Mouse (Mus musculus) lung, postnatal 0 days (tissue): ENCODE measurements around the gene Ndel1. TPM values are rescaled to one million over a fixed set of nuclear protein-coding genes. Genes with fewer than 3 reads are reported as not detected.

Experiments used
- ATAC-seq: fragments of 200-750 bp; cut with Nextera tagmentation; 2 replicates; pipeline ENCODE4 v1.8.0; 2017; ENCODE audit warnings: moderate library complexity
- DNase-seq: peaks from one replicate; pipeline ENCODE4 v3.0.0-alpha.2; 2016; ENCODE audit warnings: low spot score
- H3K27ac ChIP-seq: fragments of 300-500 bp; sonication (generic); 2 replicates; pipeline ENCODE4 v1.5.1; 2014; ENCODE audit warnings: antibody characterized with exemption, mild to moderate bottlenecking, low read length, mixed read lengths
- H3K27me3 ChIP-seq: fragments of 300-500 bp; sonication (generic); replicated peaks from 2 replicates; pipeline ENCODE4 v1.6.1; 2014; ENCODE audit warnings: low read length, mixed read lengths; ENCODE audit not compliant: insufficient read depth
- H3K36me3 ChIP-seq: fragments of 300-500 bp; sonication (generic); 2 replicates; pipeline ENCODE4 v1.6.1; 2014; ENCODE audit warnings: low read length, mixed read lengths; ENCODE audit not compliant: insufficient read depth
- H3K4me1 ChIP-seq: fragments of 300-500 bp; sonication (generic); 2 replicates; pipeline ENCODE4 v1.6.1; 2014; ENCODE audit warnings: antibody characterized with exemption, low read depth, low read length, mixed read lengths; ENCODE audit not compliant: insufficient read depth
- H3K4me2 ChIP-seq: fragments of 300-500 bp; sonication (generic); replicated peaks from 2 replicates; pipeline ENCODE4 v1.6.1; 2014; ENCODE audit warnings: low read depth, mild to moderate bottlenecking, low read length, moderate library complexity, mixed read lengths
- H3K4me3 ChIP-seq: fragments of 300-500 bp; sonication (generic); 2 replicates; pipeline ENCODE4 v1.5.1; 2014; ENCODE audit warnings: low read depth, low read length
- H3K9ac ChIP-seq: fragments of 300-500 bp; sonication (generic); replicated peaks from 2 replicates; pipeline ENCODE4 v1.6.1; 2014; ENCODE audit warnings: low read depth, mild to moderate bottlenecking
- H3K9me3 ChIP-seq: fragments of 300-500 bp; sonication (generic); 2 replicates; pipeline ENCODE4 v1.6.1; 2016; ENCODE audit warnings: low read length, mixed read lengths
- CTCF ChIP-seq: IDR thresholded peaks from 2 replicates; pipeline ENCODE4 v1.5.1; 2016; ENCODE audit warnings: antibody characterized with exemption, mild to moderate bottlenecking
- EP300 ChIP-seq: IDR thresholded peaks from 2 replicates; pipeline ENCODE4 v1.6.1; 2016; ENCODE audit warnings: antibody characterized with exemption, mild to moderate bottlenecking, control low read depth
- WGBS: fragments of 180-500 bp; shearing (Covaris S2); extraction: QIAGEN DNeasy Blood & Tissue Kit; methylation state at CpG from one replicate; pipeline ENCODE4 v1.1.7; 2014; 5-methylcytosine and 5-hydroxymethylcytosine counted together
- polyA plus RNA-seq: library from polyadenylated mRNA; unstranded; fragments of >200 nt; fragmentation: Nextera tagmentation; extraction: Ambion mirVana; gene quantifications from 2 replicates; pipeline ENCODE4 v1.2.1, GENCODE M21; 2015

Gene Ndel1
- polyA plus RNA-seq, 1 experiment from 2014 or later = 79.1 TPM

DNA sequence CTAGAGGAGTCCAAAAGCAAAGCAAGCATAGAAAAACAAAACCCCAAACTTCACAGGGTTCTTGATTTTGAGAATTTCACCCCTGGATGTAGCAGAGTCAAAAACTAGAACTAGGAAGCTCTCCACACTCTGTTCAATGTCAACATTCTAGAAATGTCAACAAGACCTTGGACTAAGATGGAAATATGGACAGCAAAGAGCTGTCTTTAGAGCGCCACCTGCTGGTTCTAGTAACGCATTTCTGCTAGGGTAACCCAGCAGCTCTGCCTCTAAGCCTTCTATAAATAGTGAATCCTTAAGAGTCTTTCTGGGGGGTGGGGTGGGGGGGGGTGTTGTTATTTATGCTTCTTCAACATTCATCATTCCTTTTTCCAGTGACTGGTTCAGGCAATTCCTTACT is 3.2 kb upstream of the Ndel1 start:
- Histone ChIP-seq H3K36me3 (no peaks in the 10 kb centered on the region), H3K27ac (no peak overlapping the region), H3K9me3 (no peaks in the 10 kb centered on the region), H3K27me3 (no peaks in the 10 kb centered on the region), H3K4me1 (peaks cover 9% of the 10 kb centered on the region; the same call in 1 of the 2 replicates), H3K4me3 (no peak overlapping the region), H3K4me2 (no peak overlapping the region), H3K9ac (no peak overlapping the region)
- ATAC-seq (peak; percentile 46), DNase-seq (peak; percentile 92)
- TF ChIP-seq EP300 (no peak), CTCF (peak; percentile 89)
- WGBS = 0% methylated on average over 2 of the region's 2 CpGs

- DNase-seq = no peak
- Histone ChIP-seq H3K27ac (peak overlapping the region; percentile 89), H3K36me3 (no peaks in the 10 kb centered on the region), H3K9ac (no peak overlapping the region), H3K4me2 (0 out of 2 replicates have a peak overlapping the region, but pooled peaks have one; percentile 5), H3K9me3 (no peaks in the 10 kb centered on the region), H3K4me3 (no peak overlapping the region), H3K4me1 (peaks cover 9% of the 10 kb centered on the region; the same call in 1 of the 2 replicates), H3K27me3 (no peaks in the 10 kb centered on the region)
- WGBS = 80% methylated on average over 9 of the region's 9 CpGs
- no peak for ATAC-seq
- no peak for TF ChIP-seq CTCF
- no peak for TF ChIP-seq EP300
Observed at GRCm38 (mm10) chr11:68871277-68871676, 381 bp downstream of the Ndel1 start.

DNA sequence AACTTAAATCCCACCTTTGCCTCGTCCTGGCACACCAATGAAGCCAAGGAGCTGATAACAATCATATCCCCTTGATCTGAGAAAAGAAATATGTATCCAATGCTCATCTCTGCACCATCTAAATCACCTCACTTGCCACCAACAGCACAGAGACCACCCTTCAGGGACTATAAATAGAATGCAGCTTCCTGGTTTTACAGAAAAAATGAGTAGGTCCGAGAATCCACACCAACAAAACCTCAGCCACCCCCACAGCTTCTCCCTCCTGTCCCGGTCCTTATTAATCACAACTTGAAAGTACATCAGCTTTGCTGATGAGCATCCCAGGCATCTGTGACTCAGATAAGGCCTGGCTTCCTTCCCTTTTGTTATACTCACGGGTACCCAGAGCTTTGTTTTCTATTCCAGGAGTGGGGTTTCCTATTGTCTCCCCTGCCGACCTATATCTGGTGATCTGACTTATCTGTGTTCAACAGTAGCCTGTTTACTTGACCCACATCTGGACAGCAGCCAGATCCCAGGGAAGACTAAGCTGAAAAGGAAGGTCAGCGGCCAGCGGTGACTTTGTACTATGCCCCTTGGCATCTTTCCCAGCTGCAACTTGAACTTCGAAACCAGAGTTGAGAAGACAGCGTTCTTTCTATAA is 7.0 kb downstream of the Ndel1 start:
- Histone ChIP-seq H3K4me2 (no peak overlapping the region), H3K4me1 (no peaks in the 10 kb centered on the region; the same call in 1 of the 2 replicates), H3K9ac (no peak overlapping the region), H3K36me3 (no peaks in the 10 kb centered on the region), H3K9me3 (no peaks in the 10 kb centered on the region), H3K4me3 (no peak overlapping the region), H3K27ac (peak overlapping the region; percentile 47), H3K27me3 (no peaks in the 10 kb centered on the region)
- ATAC-seq (peak; percentile 88), DNase-seq (peak; percentile 92)
- 12% methylated on average over 9 of the region's 9 CpGs for WGBS
- TF ChIP-seq CTCF (no peak), EP300 (peak; percentile 98)

GRCm38 (mm10) chr11:68863631-68864091 is 8.0 kb downstream of the Ndel1 start:
- Histone ChIP-seq H3K27ac (0 out of 2 replicates have a peak overlapping the region, but pooled peaks have one; percentile 0), H3K4me3 (no peak overlapping the region), H3K9me3 (no peaks in the 10 kb centered on the region), H3K4me1 (no peaks in the 10 kb centered on the region; the same call in 1 of the 2 replicates), H3K27me3 (no peaks in the 10 kb centered on the region), H3K4me2 (no peak overlapping the region), H3K9ac (no peak overlapping the region), H3K36me3 (no peaks in the 10 kb centered on the region)
- ATAC-seq (peak; percentile 51), DNase-seq (peak; percentile 59)
- WGBS = 55% methylated on average over 4 of the region's 4 CpGs
- no peak for TF ChIP-seq CTCF
- no peak for TF ChIP-seq EP300

DNA sequence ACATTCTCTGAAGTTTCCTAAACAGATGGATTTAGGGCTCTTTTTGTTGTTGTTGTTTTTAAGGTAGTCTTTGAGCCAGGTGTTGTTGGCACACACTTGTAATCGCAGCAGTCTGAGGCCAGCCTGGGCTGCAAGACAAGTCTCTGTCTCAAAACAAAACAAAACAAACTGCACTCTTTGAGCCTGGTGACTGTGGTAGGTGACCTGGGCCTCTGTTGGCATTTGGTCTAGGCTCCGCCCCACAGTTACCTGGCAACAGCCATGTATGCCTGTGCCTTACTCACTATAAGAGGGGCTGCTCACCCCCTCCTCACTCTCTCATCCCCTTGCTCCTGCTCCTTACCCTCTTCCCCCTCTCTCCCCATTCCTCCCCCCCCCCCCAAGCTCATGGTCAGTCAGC is 9.4 kb downstream of the Ndel1 start:
- DNase-seq (no peak), ATAC-seq (no peak)
- Histone ChIP-seq H3K9me3 (no peaks in the 10 kb centered on the region), H3K4me2 (no peak overlapping the region), H3K27ac (no peak overlapping the region), H3K9ac (no peak overlapping the region), H3K27me3 (no peaks in the 10 kb centered on the region), H3K4me1 (no peaks in the 10 kb centered on the region; the same call in 1 of the 2 replicates), H3K4me3 (no peak overlapping the region), H3K36me3 (no peaks in the 10 kb centered on the region)
- WGBS = 63% methylated on average over 2 of the region's 2 CpGs
- TF ChIP-seq CTCF = no peak
- no peak for TF ChIP-seq EP300

GRCm38 (mm10) chr11:68859943-68860593 is 11.6 kb downstream of the Ndel1 start:
- H3K4me1 ChIP-seq = no peaks in the 10 kb centered on the region; the same call in 1 of the 2 replicates
- TF ChIP-seq EP300 (no peak), CTCF (no peak)
- ATAC-seq (no peak), DNase-seq (no peak)
- no peaks in the 10 kb centered on the region for H3K27me3 ChIP-seq
- H3K4me2 ChIP-seq = no peak overlapping the region
- H3K36me3 ChIP-seq = no peaks in the 10 kb centered on the region
- no peaks in the 10 kb centered on the region for H3K9me3 ChIP-seq
- no peak overlapping the region for H3K4me3 ChIP-seq
- no peak overlapping the region for H3K9ac ChIP-seq
- no peak overlapping the region for H3K27ac ChIP-seq
- 76% methylated on average over 8 of the region's 8 CpGs for WGBS
